Mouse (Mus musculus) lung, adult 18-20 months (tissue): ENCODE results near the gene Gm20388.

Experiments used
- DNase-seq, 2 experiments: peaks; one replicate each; pipeline ENCODE4 v3.0.0; 2022; ENCODE audit warnings: mixed read lengths in 2 of 2

Gene Gm20388

GRCm38 (mm10) chr8:121365150-121365549 is 1454.5 kb downstream of the Gm20388 start:
- DNase-seq = no peak

- no peak for DNase-seq
Measured at GRCm38 (mm10) chr8:121366655-121367054, 1456.0 kb downstream of the Gm20388 start.

GRCm38 (mm10) chr8:121368799-121369198 is 1458.2 kb downstream of the Gm20388 start:
- peak in 1 of 2 experiments; percentile 17 for DNase-seq

GRCm38 (mm10) chr8:121369378-121369777 is 1458.7 kb downstream of the Gm20388 start:
- no peak for DNase-seq

- no peak for DNase-seq
Measured at GRCm38 (mm10) chr8:121371287-121371686, 1460.6 kb downstream of the Gm20388 start.

- DNase-seq = no peak
Measured at GRCm38 (mm10) chr8:121371911-121372638, 1461.4 kb downstream of the Gm20388 start.

- no peak for DNase-seq
Measured at GRCm38 (mm10) chr8:121372639-121372986, 1462.0 kb downstream of the Gm20388 start.

GRCm38 (mm10) chr8:121374284-121374683 is 1463.6 kb downstream of the Gm20388 start:
- DNase-seq = no peak

- peak; percentile 17 to 41 for DNase-seq
Measured at GRCm38 (mm10) chr8:121374777-121375176, 1464.1 kb downstream of the Gm20388 start.

GRCm38 (mm10) chr8:121376116-121376950 is 1465.7 kb downstream of the Gm20388 start:
- peak; percentile 65 to 68 for DNase-seq

GRCm38 (mm10) chr8:121377680-121378079 is 1467.0 kb downstream of the Gm20388 start:
- no peak for DNase-seq

- DNase-seq = no peak
Measured at GRCm38 (mm10) chr8:121379387-121379786, 1468.7 kb downstream of the Gm20388 start.

- DNase-seq = peak; percentile 60 to 75
Measured at GRCm38 (mm10) chr8:121382583-121383241, 1472.1 kb downstream of the Gm20388 start.

GRCm38 (mm10) chr8:121385540-121385939 is 1474.9 kb downstream of the Gm20388 start:
- DNase-seq = no peak

GRCm38 (mm10) chr8:121390608-121391007 is 1480.0 kb downstream of the Gm20388 start:
- DNase-seq = no peak

GRCm38 (mm10) chr8:121391254-121391653 is 1480.6 kb downstream of the Gm20388 start:
- no peak for DNase-seq

- DNase-seq = no peak
Measured at GRCm38 (mm10) chr8:121391771-121392170, 1481.1 kb downstream of the Gm20388 start.

GRCm38 (mm10) chr8:121392482-121392881 is 1481.8 kb downstream of the Gm20388 start:
- DNase-seq = no peak

- DNase-seq = no peak
Measured at GRCm38 (mm10) chr8:121393111-121393510, 1482.5 kb downstream of the Gm20388 start.

GRCm38 (mm10) chr8:121394686-121395085 is 1484.0 kb downstream of the Gm20388 start:
- no peak for DNase-seq

GRCm38 (mm10) chr8:121395316-121395715 is 1484.7 kb downstream of the Gm20388 start:
- DNase-seq = no peak

GRCm38 (mm10) chr8:121396151-121396550 is 1485.5 kb downstream of the Gm20388 start:
- DNase-seq = no peak

- no peak for DNase-seq
Measured at GRCm38 (mm10) chr8:121397201-121397698, 1486.6 kb downstream of the Gm20388 start.
